Mouse (Mus musculus): ENCODE results near the gene Clec4f. TPM values are rescaled to one million over a fixed set of nuclear protein-coding genes. Genes with fewer than 3 reads are reported as not detected.
"Not testable (repeated sequence)": the region's sequence is repeated elsewhere in the genome, so short reads cannot be mapped to it uniquely, and the experiment has no call there.

The Clec4f gene
- polyA plus RNA-seq, 1 experiment from 2014 or later: 2.1 TPM

DNA sequence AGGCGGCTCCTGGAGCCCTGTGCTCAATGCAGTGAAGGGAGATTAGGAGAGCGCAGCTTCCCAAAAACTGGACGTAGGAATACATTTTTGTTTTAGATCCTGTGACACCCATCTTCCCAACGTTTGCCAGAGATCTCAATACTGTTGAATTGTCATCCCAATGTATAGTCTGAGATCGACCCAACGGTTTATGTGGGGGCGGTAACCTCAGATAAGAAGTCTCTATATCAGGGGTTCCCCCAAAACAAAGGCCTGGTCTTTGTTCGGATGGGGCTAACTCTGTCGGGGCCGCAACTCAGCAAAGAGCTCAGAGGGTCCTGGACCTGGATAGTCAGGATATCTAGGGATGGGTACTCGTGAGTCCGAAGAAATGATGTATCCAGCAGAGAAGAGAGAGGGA is 37.0 kb upstream of the Clec4f start:
- Histone ChIP-seq H3K9me3 (replicated peaks) (no peaks in the 10 kb centered on the region), H3K27ac (no peak overlapping the region), H3K36me3 (no peaks in the 10 kb centered on the region), H3K4me3 (no peak overlapping the region), H3K27me3 (replicated peaks) (peaks cover 93% of the 10 kb centered on the region), H3K4me1 (no peaks in the 10 kb centered on the region), H3K4me2 (no peak overlapping the region), H3K9ac (no peak overlapping the region)
- no peak for ATAC-seq
- WGBS (ENCODE audit: insufficient replicate concordance): 3% methylated on average over 12 of the region's 12 CpGs

DNA sequence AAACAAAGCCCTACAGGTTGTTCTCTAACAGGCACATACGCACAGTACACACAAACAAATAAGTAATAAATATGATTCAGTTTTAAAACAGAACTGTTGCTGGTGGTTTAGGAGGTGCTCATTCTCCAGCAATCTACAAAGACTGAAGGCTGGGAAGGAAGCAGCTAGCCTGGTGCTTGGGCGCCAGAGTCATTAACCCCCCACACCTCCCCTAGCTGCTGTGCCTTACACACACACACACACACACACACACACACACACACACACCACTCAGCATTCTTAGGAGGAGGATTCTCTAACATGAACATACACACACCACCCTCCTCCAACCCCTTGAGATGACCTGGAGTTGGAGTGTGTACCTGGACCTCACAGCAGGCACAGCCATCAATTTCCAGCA is 34.9 kb upstream of the Clec4f start:
- no peak overlapping the region for H3K27ac ChIP-seq
- H3K4me3 ChIP-seq: no peak overlapping the region
- no peak overlapping the region for H3K9ac ChIP-seq
- H3K4me1 ChIP-seq: no peaks in the 10 kb centered on the region
- peaks cover 90% of the 10 kb centered on the region for H3K27me3 ChIP-seq (replicated peaks)
- no peak overlapping the region for H3K4me2 ChIP-seq
- WGBS (ENCODE audit: insufficient replicate concordance): 38% methylated on average over 2 of the region's 2 CpGs
- H3K36me3 ChIP-seq: no peaks in the 10 kb centered on the region
- ATAC-seq: no peak
- no peaks in the 10 kb centered on the region for H3K9me3 ChIP-seq (replicated peaks)

DNA sequence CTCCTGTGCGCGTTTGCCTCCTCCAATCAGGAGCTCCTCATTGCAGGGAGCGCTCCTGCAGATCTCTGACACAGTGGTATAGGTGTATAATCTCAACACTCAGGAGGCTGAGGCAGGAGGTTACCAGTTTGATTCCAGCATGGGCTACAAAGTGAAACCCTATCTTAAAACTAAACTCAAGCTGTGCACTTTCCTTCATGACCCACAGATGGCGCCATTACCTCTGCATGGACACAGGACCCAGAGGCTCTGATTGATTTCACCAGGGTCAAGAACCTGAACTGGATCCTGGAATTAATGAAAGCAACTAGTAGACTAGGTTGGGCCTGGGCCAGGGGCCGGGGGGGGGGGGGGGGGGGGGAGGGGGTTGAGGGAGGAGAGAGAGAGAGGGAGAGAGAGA is 34.3 kb upstream of the Clec4f start:
- Histone ChIP-seq H3K4me2 (no peak overlapping the region), H3K4me3 (no peak overlapping the region), H3K9me3 (replicated peaks) (no peaks in the 10 kb centered on the region), H3K27ac (no peak overlapping the region), H3K4me1 (no peaks in the 10 kb centered on the region), H3K36me3 (no peaks in the 10 kb centered on the region), H3K27me3 (replicated peaks) (peaks cover 90% of the 10 kb centered on the region), H3K9ac (no peak overlapping the region)
- 24% methylated on average over 4 of the region's 5 CpGs for WGBS (ENCODE audit: insufficient replicate concordance)
- no peak for ATAC-seq

DNA sequence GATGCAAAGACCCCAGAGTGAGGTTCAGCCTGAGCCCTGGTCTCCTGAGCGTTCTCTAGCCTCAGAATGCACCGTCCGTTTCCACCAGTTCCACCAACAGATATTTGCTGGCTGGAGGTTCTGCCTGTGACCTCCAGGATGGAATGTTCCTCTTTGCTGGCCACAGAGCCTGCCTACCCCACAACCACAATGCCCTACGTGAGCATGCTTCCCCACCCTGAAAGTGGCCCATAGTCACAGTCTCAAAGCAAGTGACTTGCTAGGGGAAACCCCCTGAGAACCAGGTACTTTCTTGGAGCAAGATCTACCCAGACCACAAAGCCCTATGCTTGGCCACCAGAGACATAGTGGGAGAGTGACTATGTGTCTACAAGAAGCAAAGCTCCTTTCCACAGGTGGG is 33.4 kb upstream of the Clec4f start:
- Histone ChIP-seq H3K27ac (no peak overlapping the region), H3K9ac (no peak overlapping the region), H3K4me2 (no peak overlapping the region), H3K4me1 (no peaks in the 10 kb centered on the region), H3K36me3 (no peaks in the 10 kb centered on the region), H3K9me3 (replicated peaks) (no peaks in the 10 kb centered on the region), H3K4me3 (no peak overlapping the region), H3K27me3 (replicated peaks) (peaks cover 88% of the 10 kb centered on the region)
- WGBS (ENCODE audit: insufficient replicate concordance): 36% methylated on average over 4 of the region's 4 CpGs
- no peak for ATAC-seq

DNA sequence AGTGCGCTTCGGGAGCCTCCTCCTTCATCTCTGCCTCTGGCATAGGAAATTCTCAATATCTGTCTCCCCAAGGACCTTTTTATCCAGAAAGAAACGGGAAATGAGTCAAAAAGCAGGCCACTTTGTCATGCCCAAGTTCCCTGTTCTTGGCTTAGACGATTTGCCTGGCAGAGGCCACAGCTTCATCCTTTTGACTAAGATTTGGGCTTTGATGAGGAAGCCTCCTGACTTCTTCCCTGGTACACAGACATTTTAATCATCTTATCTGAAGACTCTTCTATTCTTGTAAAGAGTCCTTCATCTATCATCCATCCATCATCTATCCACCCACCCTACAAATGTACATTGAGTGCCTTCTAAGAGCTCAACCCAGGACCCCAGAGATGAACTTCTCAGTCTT is 21.8 kb upstream of the Clec4f start, which contains the start of gene Cd207:
TSS of gene Cd207 (minus strand) at position 101 of the 400 bp plus-strand sequence.
- WGBS (ENCODE audit: insufficient replicate concordance): 47% methylated on average over 4 of the region's 4 CpGs
- H3K9me3 ChIP-seq (replicated peaks): no peaks in the 10 kb centered on the region
- no peak within 1 kb of the TSS for H3K9ac ChIP-seq
- no peak for ATAC-seq
- no peak within 1 kb of the TSS for H3K27ac ChIP-seq
- no peaks in the 10 kb centered on the region for H3K36me3 ChIP-seq
- no peak within 1 kb of the TSS for H3K4me3 ChIP-seq
- H3K4me2 ChIP-seq: no peak within 1 kb of the TSS
- peaks cover 29% of the 10 kb centered on the region for H3K27me3 ChIP-seq (replicated peaks)
- H3K4me1 ChIP-seq: no peaks in the 10 kb centered on the region

DNA sequence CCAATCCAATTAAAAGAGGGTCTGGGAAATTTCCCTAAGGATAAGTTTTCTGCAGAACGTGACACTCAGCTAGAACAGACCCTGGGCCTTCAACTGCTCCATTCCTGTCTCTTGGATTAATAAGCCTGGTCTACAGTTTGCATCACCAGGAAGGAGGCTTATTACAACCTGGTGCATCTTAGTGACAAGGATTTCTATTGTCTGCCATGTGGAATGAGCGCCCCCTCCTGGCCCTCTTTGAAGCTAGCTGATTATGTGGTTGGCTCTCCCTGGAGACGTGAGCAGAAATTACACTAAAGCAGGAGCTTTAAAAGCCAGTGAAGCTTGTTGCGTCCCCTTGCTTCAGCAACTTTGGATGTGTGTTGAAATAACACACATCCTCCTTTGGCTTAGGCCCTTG is 17.4 kb upstream of the Clec4f start:
- Histone ChIP-seq H3K36me3 (no peaks in the 10 kb centered on the region), H3K27me3 (replicated peaks) (peaks cover 15% of the 10 kb centered on the region), H3K4me1 (no peaks in the 10 kb centered on the region), H3K9ac (no peak overlapping the region), H3K4me3 (no peak overlapping the region), H3K4me2 (no peak overlapping the region), H3K27ac (no peak overlapping the region), H3K9me3 (replicated peaks) (no peaks in the 10 kb centered on the region)
- WGBS (ENCODE audit: insufficient replicate concordance): 5% methylated on average over 4 of the region's 4 CpGs
- ATAC-seq: no peak

DNA sequence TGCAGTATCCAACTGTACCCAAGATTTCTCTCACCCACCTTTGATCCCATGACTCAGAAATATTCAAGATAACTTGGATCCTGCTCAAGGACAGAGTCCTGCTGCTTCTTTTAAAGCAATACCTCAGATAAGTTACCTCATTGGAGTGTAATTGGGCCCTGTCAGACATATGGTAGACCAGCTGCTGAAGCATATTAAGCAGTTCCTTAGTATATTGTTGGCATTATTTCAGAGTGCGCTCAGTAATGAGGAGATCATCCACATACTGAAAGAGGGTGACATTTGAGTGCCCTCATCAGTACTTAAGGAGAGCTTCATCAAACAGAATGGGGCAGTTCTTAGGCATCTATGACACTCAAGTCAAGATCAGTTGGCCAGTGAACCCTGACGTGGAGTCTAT is 9.0 kb upstream of the Clec4f start:
- 75% methylated on average over 2 of the region's 2 CpGs for WGBS (ENCODE audit: insufficient replicate concordance)
- Histone ChIP-seq H3K27me3 (replicated peaks) (peaks cover 8% of the 10 kb centered on the region; the same call in 1 of the 2 replicates), H3K36me3 (no peaks in the 10 kb centered on the region), H3K4me3 (no peak overlapping the region), H3K9me3 (replicated peaks) (no peaks in the 10 kb centered on the region), H3K9ac (no peak overlapping the region), H3K27ac (no peak overlapping the region), H3K4me2 (no peak overlapping the region), H3K4me1 (no peaks in the 10 kb centered on the region)
- no peak for ATAC-seq

DNA sequence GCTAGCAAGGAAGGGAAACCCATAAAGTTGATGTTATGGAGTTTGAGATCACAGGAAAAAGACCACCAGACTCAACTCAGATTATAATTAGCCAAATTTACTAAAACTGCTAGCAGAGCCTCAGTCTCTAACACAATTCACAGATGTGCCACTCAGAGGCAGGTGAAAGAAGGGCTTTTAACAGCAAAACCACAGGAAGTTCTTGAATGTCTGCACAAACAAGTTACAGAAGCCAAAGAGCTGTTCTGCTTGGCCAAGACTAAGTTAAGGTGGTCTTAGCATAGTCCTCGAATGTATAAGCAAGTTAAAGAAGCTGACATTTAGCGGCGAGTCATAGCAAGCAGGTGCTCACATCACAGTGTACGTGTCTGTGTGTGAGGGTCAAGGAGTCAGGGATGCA is 4.8 kb upstream of the Clec4f start:
- ATAC-seq: no peak
- no peaks in the 10 kb centered on the region for H3K9me3 ChIP-seq (replicated peaks)
- H3K36me3 ChIP-seq: no peaks in the 10 kb centered on the region
- no peaks in the 10 kb centered on the region for H3K27me3 ChIP-seq (replicated peaks)
- H3K27ac ChIP-seq: no peak overlapping the region
- H3K4me2 ChIP-seq: no peak overlapping the region
- 66% methylated on average over 4 of the region's 4 CpGs for WGBS (ENCODE audit: insufficient replicate concordance)
- no peak overlapping the region for H3K9ac ChIP-seq
- no peaks in the 10 kb centered on the region for H3K4me1 ChIP-seq
- no peak overlapping the region for H3K4me3 ChIP-seq

DNA sequence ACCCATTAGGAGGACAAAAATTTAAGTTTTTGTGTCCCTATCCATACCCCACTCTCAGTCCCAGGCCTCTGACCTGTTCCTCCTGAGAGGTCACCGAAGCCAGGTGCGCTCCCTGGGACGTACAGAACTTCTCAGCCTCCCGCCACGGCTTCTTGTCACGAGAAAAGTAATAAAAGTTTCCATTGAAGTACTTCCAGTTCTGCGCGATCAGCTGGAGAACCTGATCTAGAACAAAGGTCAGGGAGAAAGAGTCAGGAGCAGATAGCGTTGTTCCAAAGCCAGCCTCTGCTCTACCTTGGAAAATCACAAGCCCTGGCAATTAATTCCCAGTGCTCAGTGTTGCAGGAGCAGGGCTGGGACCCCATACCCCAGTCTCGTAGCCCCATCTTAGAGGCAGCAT is 9.3 kb downstream of the Clec4f start:
- 71% methylated on average over 10 of the region's 10 CpGs for WGBS (ENCODE audit: insufficient replicate concordance)
- no peak overlapping the region for H3K27ac ChIP-seq
- no peaks in the 10 kb centered on the region for H3K9me3 ChIP-seq (replicated peaks)
- ATAC-seq: no peak
- no peak overlapping the region for H3K4me3 ChIP-seq
- H3K4me2 ChIP-seq: no peak overlapping the region
- H3K9ac ChIP-seq: no peak overlapping the region
- no peaks in the 10 kb centered on the region for H3K27me3 ChIP-seq (replicated peaks)
- H3K36me3 ChIP-seq: no peaks in the 10 kb centered on the region
- no peaks in the 10 kb centered on the region for H3K4me1 ChIP-seq

DNA sequence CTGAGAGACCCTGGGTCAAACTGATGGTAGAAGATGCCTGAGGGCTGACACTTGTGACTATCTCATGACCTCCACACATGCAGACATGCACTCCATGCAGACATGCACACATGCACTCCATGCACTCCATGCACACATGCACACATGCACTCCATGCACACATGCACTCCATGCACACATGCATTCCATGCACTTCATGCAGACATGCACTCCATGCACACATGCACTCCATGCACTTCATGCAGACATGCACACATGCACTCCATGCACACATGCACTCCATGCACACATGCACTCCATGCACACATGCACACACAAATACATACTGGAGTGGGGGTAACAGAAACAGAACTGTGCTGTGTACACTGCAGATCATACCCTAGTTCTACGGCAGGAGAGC is 20.7 kb downstream of the Clec4f start:
- ATAC-seq: no peak
- Histone ChIP-seq H3K9ac (no peak overlapping the region), H3K4me3 (no peak overlapping the region), H3K4me2 (no peak overlapping the region), H3K27me3 (replicated peaks) (peaks cover 12% of the 10 kb centered on the region; the same call in 1 of the 2 replicates), H3K9me3 (replicated peaks) (no peaks in the 10 kb centered on the region), H3K4me1 (no peaks in the 10 kb centered on the region), H3K27ac (no peak overlapping the region), H3K36me3 (no peaks in the 10 kb centered on the region)
- WGBS (ENCODE audit: insufficient replicate concordance): 67% methylated on average over 1 of the region's 1 CpGs

DNA sequence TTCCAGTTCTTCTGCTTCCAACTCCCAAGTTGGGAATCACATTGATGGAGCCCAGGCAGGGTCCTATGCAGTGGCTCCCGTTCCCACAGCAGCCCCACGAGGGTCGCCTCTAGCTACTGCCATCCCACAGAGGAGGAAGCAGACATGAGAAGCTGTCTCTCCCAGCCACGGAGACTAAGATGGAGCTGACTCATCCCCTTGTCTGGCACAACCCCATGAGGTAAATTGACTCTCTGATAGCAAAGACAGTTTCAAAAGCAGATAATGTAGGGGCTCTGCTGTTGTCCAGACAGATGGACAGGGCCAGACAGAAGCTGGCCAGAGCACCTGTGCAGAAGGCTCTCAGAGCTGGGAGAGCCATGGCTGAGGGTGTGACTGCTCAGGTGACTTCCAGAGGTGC is 21.4 kb downstream of the Clec4f start:
- H3K4me2 ChIP-seq; H3K4me3 ChIP-seq; H3K36me3 ChIP-seq; ATAC-seq; H3K27ac ChIP-seq; H3K9ac ChIP-seq; H3K4me1 ChIP-seq; H3K9me3 ChIP-seq (replicated peaks): not testable (repeated sequence)
- WGBS (ENCODE audit: insufficient replicate concordance): 16% methylated on average over 4 of the region's 4 CpGs
- H3K27me3 ChIP-seq (replicated peaks): peaks cover 12% of the 10 kb centered on the region; the same call in 1 of the 2 replicates

DNA sequence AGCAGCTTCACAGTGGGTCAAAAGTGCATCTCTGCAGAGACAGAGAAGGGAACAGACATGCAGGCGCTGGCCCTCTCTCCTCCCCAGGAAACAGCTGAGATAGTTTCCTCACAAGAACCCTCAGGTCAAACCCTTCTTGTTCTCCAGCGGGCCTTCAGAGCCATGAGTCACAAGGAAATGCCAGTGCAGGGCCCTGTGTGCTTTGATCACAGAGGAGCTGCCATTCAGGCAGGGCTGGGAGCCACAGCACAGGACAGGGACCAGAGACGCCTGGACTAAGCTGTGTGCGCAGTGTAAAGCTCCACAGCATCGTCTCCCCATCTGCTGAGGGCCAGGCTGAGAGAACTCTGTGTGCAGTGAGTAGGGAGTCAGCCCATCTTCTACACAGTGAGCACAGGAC is 21.9 kb downstream of the Clec4f start:
- H3K9ac ChIP-seq; H3K4me1 ChIP-seq; H3K9me3 ChIP-seq (replicated peaks); H3K27ac ChIP-seq; H3K4me2 ChIP-seq; ATAC-seq; H3K36me3 ChIP-seq; H3K4me3 ChIP-seq: not testable (repeated sequence)
- H3K27me3 ChIP-seq (replicated peaks): peaks cover 15% of the 10 kb centered on the region; the same call in 1 of the 2 replicates
- WGBS (ENCODE audit: insufficient replicate concordance): 27% methylated on average over 5 of the region's 5 CpGs

DNA sequence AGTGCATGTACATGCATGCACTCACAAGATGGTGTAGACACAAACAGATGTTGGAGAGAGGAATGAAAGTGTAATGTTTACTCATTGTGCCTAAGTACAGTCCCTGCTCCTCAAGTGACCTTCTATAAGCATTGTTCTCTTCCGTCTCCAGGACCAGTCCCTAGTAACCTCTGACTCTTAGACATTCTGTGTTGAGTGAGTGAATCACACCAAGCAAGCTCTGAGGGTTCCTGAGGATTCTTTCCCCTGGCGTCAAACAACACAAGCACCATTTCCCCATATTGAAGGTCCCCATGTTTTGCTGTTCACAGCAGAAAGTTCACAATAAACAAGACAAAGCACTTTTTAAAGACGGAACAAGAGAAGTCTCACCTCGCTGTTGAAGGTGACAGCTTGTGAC is 24.2 kb downstream of the Clec4f start:
- H3K27ac ChIP-seq: no peak overlapping the region
- no peak for ATAC-seq
- H3K4me1 ChIP-seq: no peaks in the 10 kb centered on the region
- H3K4me2 ChIP-seq: no peak overlapping the region
- H3K4me3 ChIP-seq: no peak overlapping the region
- H3K27me3 ChIP-seq (replicated peaks): peaks cover 19% of the 10 kb centered on the region; the same call in 1 of the 2 replicates
- H3K9ac ChIP-seq: no peak overlapping the region
- 71% methylated on average over 4 of the region's 4 CpGs for WGBS (ENCODE audit: insufficient replicate concordance)
- no peaks in the 10 kb centered on the region for H3K36me3 ChIP-seq
- H3K9me3 ChIP-seq (replicated peaks): no peaks in the 10 kb centered on the region

All from liver, embryonic 12.5 days (tissue).